Mouse (Mus musculus) CH12.LX (cell line): ENCODE results near the gene Ntrk3. TPM values are rescaled to one million over a fixed set of nuclear protein-coding genes. Genes with fewer than 3 reads are reported as not detected.

Experiments used
- DNase-seq: peaks from one replicate; pipeline ENCODE4 v3.0.0-alpha.2; 2013; ENCODE audit errors: extremely low read depth
- H3K27ac ChIP-seq: 2 replicates; pipeline ENCODE4 v1.5.1; 2012; ENCODE audit warnings: low read depth, mild to moderate bottlenecking, control low read depth, moderate library complexity; ENCODE audit not compliant: insufficient read depth
- H3K27me3 ChIP-seq: replicated peaks from 2 replicates; pipeline ENCODE3; 2012; ENCODE audit warnings: inconsistent platforms
- H3K36me3 ChIP-seq, 2 experiments: replicated peaks in 1 of 2; 2 replicates each; pipeline versions ENCODE3 to v1.6.1; 2012; ENCODE audit warnings: inconsistent platforms in 1 of 2, low read length in 1 of 2, mild to moderate bottlenecking in 1 of 2, mixed read lengths in 1 of 2, moderate library complexity in 1 of 2; ENCODE audit not compliant: control insufficient read depth in 1 of 2, insufficient read depth in 1 of 2
- H3K4me1 ChIP-seq, 2 experiments: 2 replicates each; pipeline ENCODE4 v1.6.1; 2012; ENCODE audit warnings: inconsistent platforms in 1 of 2, moderate library complexity in 1 of 2; ENCODE audit not compliant: insufficient read depth in 2 of 2, control insufficient read depth in 1 of 2
- H3K4me2 ChIP-seq: 2 replicates; pipeline ENCODE4 v1.6.1; 2012; ENCODE audit warnings: low read depth, mild to moderate bottlenecking, control low read depth; ENCODE audit not compliant: poor library complexity, insufficient read depth, severe bottlenecking
- H3K4me3 ChIP-seq, 3 experiments: fragments of 150-350 bp in 1 of 3; sonication (generic) in 1 of 3; replicated peaks in 1 of 3; 2 replicates each; pipeline versions ENCODE3 to v1.5.1; 2011 to 2012; ENCODE audit warnings: low read depth in 2 of 3, low read length in 2 of 3, mild to moderate bottlenecking in 2 of 3, moderate library complexity in 2 of 3, control low read depth in 1 of 3, improper control_type of control experiment in 1 of 3, inconsistent platforms in 1 of 3, mixed read lengths in 1 of 3; ENCODE audit not compliant: poor library complexity in 1 of 3
- H3K79me2 ChIP-seq: replicated peaks from 2 replicates; pipeline ENCODE4 v1.6.1; 2012; ENCODE audit warnings: mild to moderate bottlenecking, moderate library complexity; ENCODE audit not compliant: control insufficient read depth, poor library complexity, insufficient read depth, severe bottlenecking; ENCODE audit errors: extremely low read depth
- H3K9ac ChIP-seq: 2 replicates; pipeline ENCODE4 v1.6.1; 2012; ENCODE audit warnings: low read depth, mild to moderate bottlenecking, control low read depth, moderate library complexity; ENCODE audit not compliant: insufficient read depth
- H3K9me3 ChIP-seq: replicated peaks from 2 replicates; pipeline ENCODE3; 2012; ENCODE audit warnings: low read length, inconsistent platforms, mixed read lengths
- CHD2 ChIP-seq: IDR thresholded peaks from 2 replicates; pipeline ENCODE4 v1.6.1; 2011; ENCODE audit warnings: low read length, improper control_type of control experiment
- CTCF ChIP-seq, 2 experiments: IDR thresholded peaks in 1 of 2; conservative IDR thresholded peaks in 1 of 2; 2 replicates each; pipeline ENCODE4 v1.5.1; 2011 to 2012; ENCODE audit warnings: low read depth in 2 of 2, low read length in 2 of 2, improper control_type of control experiment in 1 of 2, inconsistent platforms in 1 of 2, mild to moderate bottlenecking in 1 of 2, moderate library complexity in 1 of 2
- E2F4 ChIP-seq: IDR thresholded peaks from 2 replicates; pipeline ENCODE4 v1.6.1; 2011; ENCODE audit warnings: low read depth, low read length, improper control_type of control experiment; ENCODE audit not compliant: insufficient replicate concordance
- ELF1 ChIP-seq: IDR thresholded peaks from 2 replicates; pipeline ENCODE4 v1.6.1; 2014; ENCODE audit warnings: low read depth, mild to moderate bottlenecking, inconsistent platforms, low read length, improper control_type of control experiment
- ETS1 ChIP-seq: conservative IDR thresholded peaks from 2 replicates; pipeline ENCODE4 v1.6.1; 2012; ENCODE audit warnings: low read depth, mild to moderate bottlenecking, inconsistent platforms, low read length, improper control_type of control experiment, moderate library complexity
- GABPA ChIP-seq: IDR thresholded peaks from 2 replicates; pipeline ENCODE4 v1.6.1; 2012; ENCODE audit warnings: low read depth, low read length, improper control_type of control experiment, inconsistent platforms; ENCODE audit not compliant: insufficient replicate concordance
- HCFC1 ChIP-seq: IDR thresholded peaks from 2 replicates; pipeline ENCODE4 v1.6.1; 2012; ENCODE audit warnings: low read depth, mild to moderate bottlenecking, inconsistent platforms, low read length, improper control_type of control experiment
- IRF4 ChIP-seq: IDR thresholded peaks from 2 replicates; pipeline ENCODE4 v1.6.1; 2014; ENCODE audit warnings: low read depth, mild to moderate bottlenecking, inconsistent platforms, low read length, improper control_type of control experiment
- JUND ChIP-seq: conservative IDR thresholded peaks from 2 replicates; pipeline ENCODE4 v1.6.1; 2011; ENCODE audit warnings: low read depth, low read length, improper control_type of control experiment
- KAT2A ChIP-seq: IDR thresholded peaks from 2 replicates; pipeline ENCODE4 v1.6.1; 2012; ENCODE audit warnings: low read length, improper control_type of control experiment, inconsistent platforms; ENCODE audit not compliant: insufficient replicate concordance
- MAFK ChIP-seq: IDR thresholded peaks from 2 replicates; pipeline ENCODE4 v1.6.1; 2011; ENCODE audit warnings: low read length, improper control_type of control experiment; ENCODE audit not compliant: insufficient replicate concordance
- MAX ChIP-seq: IDR thresholded peaks from 2 replicates; pipeline ENCODE4 v1.6.1; 2011; ENCODE audit warnings: low read length, improper control_type of control experiment
- MAZ ChIP-seq: IDR thresholded peaks from 2 replicates; pipeline ENCODE4 v1.6.1; 2012; ENCODE audit warnings: low read depth, mild to moderate bottlenecking, inconsistent platforms, low read length, improper control_type of control experiment, moderate library complexity
- MXI1 ChIP-seq: IDR thresholded peaks from 2 replicates; pipeline ENCODE4 v1.6.1; 2011; ENCODE audit warnings: mild to moderate bottlenecking, low read depth, low read length, improper control_type of control experiment
- NELFE ChIP-seq: IDR thresholded peaks from 2 replicates; pipeline ENCODE4 v1.6.1; 2011; ENCODE audit warnings: low read depth, low read length, improper control_type of control experiment
- POLR2AphosphoS2 ChIP-seq: IDR thresholded peaks from 2 replicates; pipeline ENCODE4 v1.6.1; 2011; ENCODE audit warnings: low read depth, low read length, improper control_type of control experiment
- RAD21 ChIP-seq: IDR thresholded peaks from 2 replicates; pipeline ENCODE4 v1.6.1; 2011; ENCODE audit warnings: low read depth, mild to moderate bottlenecking, low read length, improper control_type of control experiment, moderate library complexity
- RCOR1 ChIP-seq: conservative IDR thresholded peaks from 2 replicates; pipeline ENCODE4 v1.6.1; 2012; ENCODE audit warnings: low read depth, mild to moderate bottlenecking, inconsistent platforms, low read length, improper control_type of control experiment
- SIN3A ChIP-seq: IDR thresholded peaks from 2 replicates; pipeline ENCODE4 v1.6.1; 2012; ENCODE audit warnings: low read length, improper control_type of control experiment, inconsistent platforms
- SMC3 ChIP-seq: IDR thresholded peaks from 2 replicates; pipeline ENCODE4 v1.6.1; 2011; ENCODE audit warnings: low read depth, low read length, improper control_type of control experiment
- TBP ChIP-seq: conservative IDR thresholded peaks from 2 replicates; pipeline ENCODE4 v1.6.1; 2011; ENCODE audit warnings: low read depth, low read length, improper control_type of control experiment
- TCF12 ChIP-seq: IDR thresholded peaks from 2 replicates; pipeline ENCODE4 v1.6.1; 2014; ENCODE audit warnings: low read depth, mild to moderate bottlenecking, inconsistent platforms, low read length, improper control_type of control experiment
- USF2 ChIP-seq: conservative IDR thresholded peaks from 2 replicates; pipeline ENCODE4 v1.6.1; 2011; ENCODE audit warnings: low read depth, low read length, improper control_type of control experiment
- ZC3H11A ChIP-seq: IDR thresholded peaks from 2 replicates; pipeline ENCODE4 v1.6.1; 2012; ENCODE audit warnings: low read depth, mild to moderate bottlenecking, inconsistent platforms, low read length, improper control_type of control experiment
- ZMIZ1 ChIP-seq: IDR thresholded peaks from 2 replicates; pipeline ENCODE4 v1.6.1; 2012; ENCODE audit warnings: low read depth, mild to moderate bottlenecking, inconsistent platforms, low read length, improper control_type of control experiment
- dilution Hi-C: fragments of 300-500 bp; cut with MboI; formaldehyde crosslinking; loops from 2 replicates; pipeline ENCODE4 v1.14.3; 2020; ENCODE audit warnings: low sequenced_read_pairs; ENCODE audit not compliant: extremely low pct_unique_long_range_greater_than_20kb, extremely low pct_ligation_motif_present
- in situ Hi-C: fragments of 300-500 bp; cut with MboI; formaldehyde crosslinking; loops from 3 replicates; pipeline ENCODE4 v1.14.3; 2019; ENCODE audit warnings: low sequenced_read_pairs, low pct_ligation_motif_present, low pct_unique_long_range_greater_than_20kb, mixed read lengths
- polyA plus RNA-seq: library from polyadenylated mRNA; unstranded; fragments of >175 nt; gene quantifications from 2 replicates; pipeline ENCODE4 v1.2.1, GENCODE M21; 2012; ENCODE audit warnings: low read depth; ENCODE audit not compliant: insufficient read length
- total RNA-seq, 2 experiments: library from RNA; depleted of rRNA; stranded (reverse); fragments of 300-350 nt in 1 of 2; fragments of >200 nt in 1 of 2; gene quantifications; 2 replicates each; pipeline ENCODE4 v1.2.3; 2012 to 2014

Ntrk3 gene
- total and polyA plus RNA-seq, 3 experiments, result 0.21 TPM; not detected in 2

- no peak overlapping the region for H3K27ac ChIP-seq
- H3K79me2 ChIP-seq, result no peaks in the 10 kb centered on the region
- H3K4me2 ChIP-seq, result no peak overlapping the region
- TF ChIP-seq KAT2A (no peak), IRF4 (no peak), SMC3 (no peak), MAFK (no peak), POLR2AphosphoS2 (no peak), SIN3A (no peak), MXI1 (no peak), MAX (no peak), NELFE (no peak), HCFC1 (no peak), ZMIZ1 (no peak), USF2 (no peak), CTCF (conservative IDR thresholded peaks at IDR 0.05 in 1 of 2, IDR thresholded peaks at IDR 0.05 in 1 of 2; ENCODE audit: low read depth in 2 of 2, low read length in 2 of 2) (no peak), MAZ (no peak), TCF12 (no peak), RAD21 (no peak)
- TF ChIP-seq, all 38 proteins: peak for 0
- Histone ChIP-seq H3K27me3 (no peaks in the 10 kb centered on the region), H3K4me3 (no peak overlapping the region), H3K4me1 (no peaks in the 10 kb centered on the region), H3K9ac (no peak overlapping the region), H3K36me3 (no peaks in the 10 kb centered on the region), H3K9me3 (peaks cover 43% of the 10 kb centered on the region)
- in situ Hi-C loops (no loop called here), dilution Hi-C loops (no loop called here)
- no peak for DNase-seq
Measured at GRCm38 (mm10) chr7:78179996-78180665, 557.7 kb downstream of the Ntrk3 start.

- H3K9ac ChIP-seq, result no peak overlapping the region
- dilution Hi-C loops (no loop called here), in situ Hi-C loops (no loop called here)
- H3K4me2 ChIP-seq, result no peak overlapping the region
- H3K4me3 ChIP-seq, result no peak overlapping the region
- TF ChIP-seq USF2 (no peak), E2F4 (no peak), GABPA (no peak), NELFE (no peak), CTCF (conservative IDR thresholded peaks at IDR 0.05 in 1 of 2, IDR thresholded peaks at IDR 0.05 in 1 of 2; ENCODE audit: low read depth in 2 of 2, low read length in 2 of 2) (no peak), ZMIZ1 (no peak), TBP (no peak), ELF1 (no peak), SMC3 (no peak), RAD21 (no peak), CHD2 (no peak), MXI1 (no peak), RCOR1 (no peak), ETS1 (no peak), HCFC1 (no peak), ZC3H11A (no peak), MAX (no peak), KAT2A (no peak), JUND (no peak)
- DNase-seq, result no peak
- H3K79me2 ChIP-seq, result no peaks in the 10 kb centered on the region
- no peaks in the 10 kb centered on the region for H3K27me3 ChIP-seq
- H3K36me3 ChIP-seq, result no peaks in the 10 kb centered on the region
- peaks cover 38% of the 10 kb centered on the region for H3K9me3 ChIP-seq
- H3K4me1 ChIP-seq, result no peaks in the 10 kb centered on the region
- no peak overlapping the region for H3K27ac ChIP-seq
Measured at GRCm38 (mm10) chr7:78172267-78172955, 565.4 kb downstream of the Ntrk3 start.
